Mouse (Mus musculus): Measurements from ENCODE around the gene Plch1. TPM values are rescaled to one million over a fixed set of nuclear protein-coding genes. Genes with fewer than 3 reads are reported as not detected.

Gene Plch1
- 0.33 and 1.1 TPM in 2 replicates for polyA plus RNA-seq (2015; fragmentation: Nextera tagmentation; extraction: Ambion mirVana)

DNA sequence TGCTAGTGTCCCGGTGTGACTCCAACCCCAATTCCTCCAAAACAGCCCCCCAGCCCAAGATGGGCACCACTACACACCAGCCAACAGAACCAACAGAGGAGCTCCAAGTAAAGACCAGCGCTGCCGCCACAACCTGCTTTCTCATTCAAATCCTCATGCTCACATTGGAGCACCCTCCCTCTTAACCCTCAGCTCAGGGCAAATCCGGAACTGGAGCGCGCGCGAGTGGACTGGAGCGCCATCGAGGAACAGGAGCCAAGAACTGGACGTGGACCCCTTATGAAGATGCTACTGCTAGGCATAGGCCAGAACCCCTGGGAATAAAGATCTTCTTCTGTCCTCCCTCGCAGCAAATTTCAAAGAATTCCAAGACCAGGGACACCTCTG is at the start of gene Plch1:
Gene Plch1, minus strand, starts transcription at position 164 of the 387 bp plus-strand sequence.
- Histone ChIP-seq H3K4me2 (ENCODE audit: low read depth, low read length) (peak within 1 kb of the TSS; percentile 100), H3K9me3 (replicated peaks; ENCODE audit: control insufficient read depth, low read length) (no peaks in the 10 kb centered on the region), H3K4me3 (ENCODE audit: low read length) (peak within 1 kb of the TSS; percentile 74), H3K27ac (ENCODE audit: low read length) (no peak within 1 kb of the TSS), H3K9ac (ENCODE audit: low read length) (peak within 1 kb of the TSS; percentile 71), H3K36me3 (ENCODE audit: control insufficient read depth, insufficient read depth) (no peaks in the 10 kb centered on the region), H3K27me3 (ENCODE audit: control insufficient read depth, insufficient read depth, low read length) (peaks cover 4% of the 10 kb centered on the region; the same call in 1 of the 2 replicates), H3K4me1 (ENCODE audit: control insufficient read depth, insufficient read depth, low read length) (peaks cover 5% of the 10 kb centered on the region; the same call in 1 of the 2 replicates)
- under 1% methylated on average over 12 of the region's 12 CpGs for WGBS
- ATAC-seq (replicated peaks; ENCODE audit: extremely low read depth, insufficient read depth, low FRiP score): peak; percentile 69

- Histone ChIP-seq H3K4me3 (ENCODE audit: low read length) (no peak overlapping the region), H3K4me2 (ENCODE audit: low read depth, low read length) (no peak overlapping the region), H3K27me3 (ENCODE audit: control insufficient read depth, insufficient read depth, low read length) (no peaks in the 10 kb centered on the region), H3K9me3 (replicated peaks; ENCODE audit: control insufficient read depth, low read length) (no peaks in the 10 kb centered on the region), H3K27ac (ENCODE audit: low read length) (no peak overlapping the region), H3K4me1 (ENCODE audit: control insufficient read depth, insufficient read depth, low read length) (no peaks in the 10 kb centered on the region), H3K9ac (ENCODE audit: low read length) (no peak overlapping the region), H3K36me3 (ENCODE audit: control insufficient read depth, insufficient read depth) (peaks cover 11% of the 10 kb centered on the region)
- 67% methylated on average over 2 of the region's 2 CpGs for WGBS
- ATAC-seq (replicated peaks; ENCODE audit: extremely low read depth, insufficient read depth, low FRiP score): no peak
Observed at GRCm38 (mm10) chr3:63941204-63941850, 42.1 kb upstream of the Plch1 start.

GRCm38 (mm10) chr3:63938928-63939327 is 39.7 kb upstream of the Plch1 start:
- no peak overlapping the region for H3K27ac ChIP-seq (ENCODE audit: low read length)

DNA sequence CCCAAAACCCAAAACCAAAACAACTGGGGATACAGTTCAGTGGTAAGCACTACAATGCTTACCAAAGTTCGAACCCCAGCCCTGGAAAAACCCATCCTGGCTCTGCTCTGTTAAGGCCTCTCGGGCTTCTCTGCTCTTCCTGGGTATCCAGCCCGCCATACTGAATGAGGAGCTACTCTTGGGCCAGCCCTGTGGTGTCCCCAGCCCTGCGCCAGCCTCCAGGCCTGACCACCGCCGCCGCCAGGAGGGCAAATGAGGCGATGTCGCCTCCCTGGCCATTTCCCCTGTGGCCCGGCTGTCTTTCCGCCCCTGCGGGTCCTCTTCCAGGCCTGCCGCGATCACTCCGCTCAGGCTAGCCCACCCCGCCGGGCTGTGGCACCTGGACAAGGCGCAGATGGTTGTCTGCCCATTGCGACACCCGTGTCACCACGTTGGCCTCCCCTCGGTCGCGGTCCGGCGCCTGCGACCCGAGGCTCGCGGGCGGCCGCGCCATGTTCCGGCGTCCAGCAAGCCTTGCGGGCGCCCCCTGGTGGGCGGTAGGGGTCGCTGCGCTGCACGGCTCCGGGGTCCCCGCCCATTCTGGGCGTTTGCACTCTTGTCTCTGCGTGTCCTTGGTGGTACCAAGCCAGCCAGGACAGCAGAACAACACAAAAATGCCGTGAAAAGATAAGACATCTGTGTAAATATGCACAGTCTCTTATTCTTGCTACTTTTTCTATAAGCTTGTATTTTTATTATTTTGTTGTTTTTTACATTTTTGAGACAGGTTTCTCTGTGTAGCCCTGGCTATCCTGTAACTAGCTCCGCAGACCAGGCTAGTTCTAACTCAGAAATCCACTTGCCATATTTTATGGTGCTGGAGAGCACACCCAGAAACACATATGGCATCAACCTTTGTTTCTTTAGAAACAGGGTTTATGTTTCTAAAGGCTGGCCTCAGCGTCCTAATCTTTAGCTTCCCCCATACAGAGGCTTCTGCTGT is 29.9 kb upstream of the Plch1 start, which contains the start of gene E130311K13Rik:
Gene E130311K13Rik, minus strand, starts transcription at position 595 of the 982 bp plus-strand sequence.
- H3K9ac ChIP-seq (ENCODE audit: low read length): peak within 1 kb of the TSS; percentile 96
- ATAC-seq (replicated peaks; ENCODE audit: extremely low read depth, insufficient read depth, low FRiP score): peak; percentile 96
- no peaks in the 10 kb centered on the region for H3K27me3 ChIP-seq (ENCODE audit: control insufficient read depth, insufficient read depth, low read length)
- peaks cover 3% of the 10 kb centered on the region for H3K4me1 ChIP-seq (ENCODE audit: control insufficient read depth, insufficient read depth, low read length)
- no peaks in the 10 kb centered on the region for H3K36me3 ChIP-seq (ENCODE audit: control insufficient read depth, insufficient read depth)
- H3K9me3 ChIP-seq (replicated peaks; ENCODE audit: control insufficient read depth, low read length): no peaks in the 10 kb centered on the region
- WGBS: 5% methylated on average over 48 of the region's 48 CpGs
- peak within 1 kb of the TSS; percentile 84 for H3K27ac ChIP-seq (ENCODE audit: low read length)
- peak within 1 kb of the TSS; percentile 74 for H3K4me2 ChIP-seq (ENCODE audit: low read depth, low read length)
- peak within 1 kb of the TSS; percentile 78 for H3K4me3 ChIP-seq (ENCODE audit: low read length)

More at GRCm38 (mm10) chr3:63938928-63939327, 39.7 kb upstream of the Plch1 start:
- Histone ChIP-seq H3K27me3 (ENCODE audit: control insufficient read depth, insufficient read depth, low read length) (no peaks in the 10 kb centered on the region), H3K4me1 (ENCODE audit: control insufficient read depth, insufficient read depth, low read length) (no peaks in the 10 kb centered on the region), H3K36me3 (ENCODE audit: control insufficient read depth, insufficient read depth) (peaks cover 5% of the 10 kb centered on the region), H3K9me3 (replicated peaks; ENCODE audit: control insufficient read depth, low read length) (no peaks in the 10 kb centered on the region), H3K4me2 (ENCODE audit: low read depth, low read length) (no peak overlapping the region), H3K9ac (ENCODE audit: low read length) (no peak overlapping the region), H3K4me3 (ENCODE audit: low read length) (no peak overlapping the region)
- no peak for ATAC-seq (replicated peaks; ENCODE audit: extremely low read depth, insufficient read depth, low FRiP score)
- 87% methylated on average over 2 of the region's 2 CpGs for WGBS

DNA sequence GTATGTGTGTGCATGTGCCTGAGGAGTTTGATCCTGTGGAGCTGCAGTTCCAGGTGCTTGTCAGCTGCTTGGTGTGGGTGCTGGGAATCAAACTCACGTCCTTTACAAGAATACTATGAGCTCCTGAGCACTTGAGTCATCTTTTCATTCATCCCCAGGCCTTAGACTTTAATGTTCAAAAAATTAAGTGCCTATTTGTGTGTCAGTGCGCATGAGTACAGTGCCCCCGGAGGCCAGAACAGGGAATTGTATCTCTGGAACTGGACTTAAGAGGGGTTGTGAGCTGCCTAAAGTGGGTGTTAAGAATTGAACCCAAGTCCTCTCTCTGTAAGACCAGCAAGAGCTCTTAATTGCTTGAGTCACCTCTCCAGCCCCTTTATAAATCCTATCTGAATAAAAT is 20.4 kb upstream of the Plch1 start:
- no peak overlapping the region for H3K4me2 ChIP-seq (ENCODE audit: low read depth, low read length)
- H3K4me3 ChIP-seq (ENCODE audit: low read length): no peak overlapping the region
- WGBS: 68% methylated on average over 3 of the region's 3 CpGs
- ATAC-seq (replicated peaks; ENCODE audit: extremely low read depth, insufficient read depth, low FRiP score): no peak
- H3K27ac ChIP-seq (ENCODE audit: low read length): no peak overlapping the region
- no peak overlapping the region for H3K9ac ChIP-seq (ENCODE audit: low read length)
- H3K27me3 ChIP-seq (ENCODE audit: control insufficient read depth, insufficient read depth, low read length): no peaks in the 10 kb centered on the region
- H3K4me1 ChIP-seq (ENCODE audit: control insufficient read depth, insufficient read depth, low read length): no peaks in the 10 kb centered on the region
- peaks cover 4% of the 10 kb centered on the region for H3K36me3 ChIP-seq (ENCODE audit: control insufficient read depth, insufficient read depth)
- no peaks in the 10 kb centered on the region for H3K9me3 ChIP-seq (replicated peaks; ENCODE audit: control insufficient read depth, low read length)

DNA sequence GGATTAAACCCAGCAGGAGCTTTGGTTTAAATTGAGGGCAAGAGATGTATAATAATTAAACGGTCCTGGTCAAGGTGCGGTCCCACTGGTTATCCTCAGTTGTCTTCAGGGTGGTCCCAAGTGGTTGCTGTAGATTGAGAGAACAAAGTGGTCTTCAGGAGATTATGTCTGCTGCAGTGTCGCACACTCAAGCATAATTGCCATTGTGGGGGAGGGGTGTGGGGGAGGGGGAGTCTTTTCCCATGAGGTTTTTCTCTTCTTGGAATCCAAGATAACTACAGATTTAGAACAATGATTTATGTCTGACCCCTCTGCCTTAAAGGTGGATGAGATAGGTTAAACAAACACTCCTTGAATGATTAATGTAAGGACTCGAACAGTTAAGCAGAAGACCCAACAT is 11.0 kb upstream of the Plch1 start:
- whole genome bisulfite sequencing: 64% methylated on average over 4 of the region's 4 CpGs
- H3K9ac ChIP-seq (ENCODE audit: low read length): no peak overlapping the region
- ATAC-seq (replicated peaks; ENCODE audit: extremely low read depth, insufficient read depth, low FRiP score): no peak
- H3K36me3 ChIP-seq (ENCODE audit: control insufficient read depth, insufficient read depth): no peaks in the 10 kb centered on the region
- no peaks in the 10 kb centered on the region for H3K9me3 ChIP-seq (replicated peaks; ENCODE audit: control insufficient read depth, low read length)
- H3K27ac ChIP-seq (ENCODE audit: low read length): no peak overlapping the region
- H3K27me3 ChIP-seq (ENCODE audit: control insufficient read depth, insufficient read depth, low read length): no peaks in the 10 kb centered on the region; the same call in 1 of the 2 replicates
- peaks cover 1% of the 10 kb centered on the region; the same call in 1 of the 2 replicates for H3K4me1 ChIP-seq (ENCODE audit: control insufficient read depth, insufficient read depth, low read length)
- no peak overlapping the region for H3K4me2 ChIP-seq (ENCODE audit: low read depth, low read length)
- no peak overlapping the region for H3K4me3 ChIP-seq (ENCODE audit: low read length)

DNA sequence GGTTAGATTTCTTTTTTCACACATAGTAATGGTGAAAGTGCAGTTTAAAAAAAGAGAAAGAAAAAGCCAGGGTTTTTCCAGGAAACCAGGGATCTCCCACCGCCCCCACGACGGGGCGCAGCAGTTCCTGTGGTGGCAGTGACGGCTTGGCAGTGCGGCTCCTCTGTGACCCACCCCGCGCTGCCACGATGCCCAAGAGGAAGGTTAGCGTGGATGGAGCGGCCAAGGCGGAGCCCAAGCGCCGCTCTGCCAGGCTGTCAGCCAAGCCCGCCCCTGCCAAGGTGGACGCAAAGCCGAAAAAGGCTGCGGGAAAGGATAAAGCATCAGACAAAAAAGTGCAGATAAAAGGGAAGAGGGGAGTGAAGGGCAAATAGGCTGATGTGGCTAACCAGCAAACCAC is 6.0 kb upstream of the Plch1 start:
- WGBS: 5% methylated on average over 18 of the region's 18 CpGs
- H3K4me1 ChIP-seq (ENCODE audit: control insufficient read depth, insufficient read depth, low read length): peaks cover 4% of the 10 kb centered on the region; the same call in 1 of the 2 replicates
- H3K27me3 ChIP-seq (ENCODE audit: control insufficient read depth, insufficient read depth, low read length): peaks cover 4% of the 10 kb centered on the region
- H3K4me3 ChIP-seq (ENCODE audit: low read length): peak overlapping the region; percentile 48
- no peaks in the 10 kb centered on the region for H3K9me3 ChIP-seq (replicated peaks; ENCODE audit: control insufficient read depth, low read length)
- H3K9ac ChIP-seq (ENCODE audit: low read length): peak overlapping the region; percentile 49
- no peaks in the 10 kb centered on the region for H3K36me3 ChIP-seq (ENCODE audit: control insufficient read depth, insufficient read depth)
- H3K4me2 ChIP-seq (ENCODE audit: low read depth, low read length): peak overlapping the region; percentile 72
- H3K27ac ChIP-seq (ENCODE audit: low read length): no peak overlapping the region
- ATAC-seq (replicated peaks; ENCODE audit: extremely low read depth, insufficient read depth, low FRiP score): no peak

GRCm38 (mm10) chr3:63904157-63904556 is 4.9 kb upstream of the Plch1 start:
- H3K9me3 ChIP-seq (replicated peaks; ENCODE audit: control insufficient read depth, low read length): no peaks in the 10 kb centered on the region
- no peak overlapping the region for H3K4me3 ChIP-seq (ENCODE audit: low read length)
- no peak overlapping the region for H3K9ac ChIP-seq (ENCODE audit: low read length)
- peaks cover 7% of the 10 kb centered on the region; the same call in 1 of the 2 replicates for H3K4me1 ChIP-seq (ENCODE audit: control insufficient read depth, insufficient read depth, low read length)
- no peak for ATAC-seq (replicated peaks; ENCODE audit: extremely low read depth, insufficient read depth, low FRiP score)
- 81% methylated on average over 2 of the region's 2 CpGs for WGBS
- no peaks in the 10 kb centered on the region for H3K36me3 ChIP-seq (ENCODE audit: control insufficient read depth, insufficient read depth)
- H3K27ac ChIP-seq (ENCODE audit: low read length): no peak overlapping the region
- H3K27me3 ChIP-seq (ENCODE audit: control insufficient read depth, insufficient read depth, low read length): peaks cover 5% of the 10 kb centered on the region
- H3K4me2 ChIP-seq (ENCODE audit: low read depth, low read length): no peak overlapping the region

Data from heart, embryonic 16.5 days (tissue).